Mouse (Mus musculus) kidney, postnatal 25 days (tissue): ENCODE results near the gene Ppp3ca.
"Not testable (repeated sequence)": the region's sequence is repeated elsewhere in the genome, so short reads cannot be mapped to it uniquely, and the experiment has no call there.

Experiments
- DNase-seq, 2 experiments: peaks; one replicate each; pipeline ENCODE4 v3.0.0; 2021; ENCODE audit warnings: mixed read lengths in 2 of 2

Gene Ppp3ca

DNA sequence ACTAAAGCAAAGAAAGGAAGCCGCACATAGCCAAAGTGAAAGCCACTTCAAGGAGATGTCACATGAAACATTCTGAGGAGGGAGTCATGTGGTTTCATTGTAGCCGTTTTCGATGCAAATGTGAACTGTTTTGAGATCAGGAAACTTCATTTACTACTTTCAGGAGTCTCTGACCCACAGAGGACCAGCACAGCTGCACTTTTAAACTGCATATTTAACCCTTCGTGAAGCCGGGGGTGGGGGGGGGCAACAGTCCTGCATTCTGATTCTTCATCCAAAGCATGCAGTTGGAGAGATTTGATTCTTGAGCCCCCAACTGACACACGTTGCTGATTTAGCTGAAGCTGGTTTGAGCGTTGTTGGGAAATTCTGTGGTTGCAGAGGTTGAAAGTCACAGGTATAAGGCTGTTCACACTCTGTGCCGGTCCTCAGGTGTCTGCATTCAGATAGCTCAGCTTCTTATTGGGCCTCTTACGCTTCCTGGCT, 18.2 kb downstream of the Ppp3ca start:
- no peak for DNase-seq

- DNase-seq: no peak
Observed at GRCm38 (mm10) chr3:136689793-136690543, 20.0 kb downstream of the Ppp3ca start.

GRCm38 (mm10) chr3:136691984-136692383, 22.1 kb downstream of the Ppp3ca start:
- DNase-seq: no peak

DNA sequence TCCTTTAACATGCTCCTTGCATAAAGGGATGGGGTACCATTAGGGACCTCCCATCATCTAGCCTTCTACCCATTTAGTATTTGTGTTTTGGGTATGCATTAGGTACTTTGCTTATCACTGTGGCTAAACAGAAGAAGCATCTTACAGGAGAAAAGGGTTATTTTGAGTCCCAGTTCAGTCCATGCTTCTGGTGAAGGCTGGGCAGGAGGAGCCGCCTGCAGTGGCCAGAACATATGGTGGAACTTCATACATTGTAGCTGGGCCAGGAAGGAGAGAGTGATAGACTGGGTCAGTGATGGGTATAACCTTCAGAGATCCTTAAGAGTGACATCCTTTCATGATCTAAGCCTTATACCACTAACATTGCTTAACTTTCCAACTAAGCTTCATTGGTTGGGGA, 23.6 kb downstream of the Ppp3ca start:
- DNase-seq: no peak

- no peak for DNase-seq
Observed at GRCm38 (mm10) chr3:136697626-136698191, 27.8 kb downstream of the Ppp3ca start.

DNA sequence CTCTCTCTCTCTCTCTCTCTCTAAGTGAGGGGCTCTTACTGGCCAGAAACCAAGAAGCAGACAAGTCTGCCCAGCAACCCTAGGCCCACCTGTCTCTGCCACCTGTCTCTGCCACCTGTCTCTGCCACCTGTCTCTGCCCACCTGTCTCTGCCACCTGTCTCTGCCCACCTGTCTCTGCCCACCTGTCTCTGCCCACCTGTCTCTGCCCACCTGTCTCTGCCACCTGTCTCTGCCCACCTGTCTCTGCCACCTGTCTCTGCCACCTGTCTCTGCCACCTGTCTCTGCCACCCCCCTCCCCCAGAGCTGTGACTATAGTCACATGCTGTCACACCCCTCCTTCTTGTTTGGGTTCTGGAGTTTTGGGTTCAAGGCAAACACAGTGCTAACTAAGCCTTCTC, 29.8 kb downstream of the Ppp3ca start:
- DNase-seq: not testable (repeated sequence)

DNA sequence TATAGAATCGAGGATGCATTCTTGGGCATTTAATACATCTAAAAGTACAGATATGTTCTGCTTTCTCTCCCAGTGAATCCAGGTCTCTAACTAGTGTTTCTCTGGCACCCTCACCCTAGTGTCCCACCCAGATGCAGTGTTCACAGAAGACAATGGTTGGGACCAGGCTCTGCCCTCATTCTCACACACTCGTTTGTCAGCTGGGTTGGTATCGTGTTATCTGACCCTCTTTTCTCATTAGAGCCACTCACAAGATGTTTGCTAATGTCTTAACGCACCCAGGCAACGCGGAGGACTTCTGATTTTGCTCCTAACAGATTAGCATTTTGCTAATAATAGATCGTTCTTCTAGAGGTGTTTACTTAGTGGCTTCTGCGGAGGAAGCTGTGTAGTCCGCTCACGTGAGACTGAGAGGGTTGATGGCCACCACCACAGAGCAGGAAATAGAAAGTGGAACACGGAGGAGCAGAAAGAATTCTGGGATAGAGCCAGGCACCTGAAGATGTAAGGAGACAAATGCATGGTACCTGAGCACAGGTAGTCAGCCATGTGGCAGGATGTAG, 30.6 kb downstream of the Ppp3ca start:
- DNase-seq: no peak

DNA sequence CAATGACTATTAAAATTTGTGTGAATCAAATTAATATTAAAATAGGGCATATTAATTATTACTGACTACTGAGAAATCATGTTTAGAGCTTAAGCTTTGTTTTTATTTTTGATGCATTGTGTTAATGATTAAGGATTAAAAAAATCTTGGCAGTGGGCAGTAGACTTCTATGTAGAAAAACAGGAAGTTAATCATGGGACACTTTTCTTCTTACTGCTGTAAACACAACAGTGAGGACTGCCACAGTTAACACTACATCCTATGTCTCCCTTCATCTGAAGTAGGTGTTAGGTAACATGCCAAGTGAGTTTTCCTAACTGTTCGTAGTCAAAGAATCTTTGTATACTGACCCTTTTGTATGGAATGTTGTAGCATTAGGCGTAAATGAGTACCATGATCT, 32.9 kb downstream of the Ppp3ca start:
- no peak for DNase-seq

DNA sequence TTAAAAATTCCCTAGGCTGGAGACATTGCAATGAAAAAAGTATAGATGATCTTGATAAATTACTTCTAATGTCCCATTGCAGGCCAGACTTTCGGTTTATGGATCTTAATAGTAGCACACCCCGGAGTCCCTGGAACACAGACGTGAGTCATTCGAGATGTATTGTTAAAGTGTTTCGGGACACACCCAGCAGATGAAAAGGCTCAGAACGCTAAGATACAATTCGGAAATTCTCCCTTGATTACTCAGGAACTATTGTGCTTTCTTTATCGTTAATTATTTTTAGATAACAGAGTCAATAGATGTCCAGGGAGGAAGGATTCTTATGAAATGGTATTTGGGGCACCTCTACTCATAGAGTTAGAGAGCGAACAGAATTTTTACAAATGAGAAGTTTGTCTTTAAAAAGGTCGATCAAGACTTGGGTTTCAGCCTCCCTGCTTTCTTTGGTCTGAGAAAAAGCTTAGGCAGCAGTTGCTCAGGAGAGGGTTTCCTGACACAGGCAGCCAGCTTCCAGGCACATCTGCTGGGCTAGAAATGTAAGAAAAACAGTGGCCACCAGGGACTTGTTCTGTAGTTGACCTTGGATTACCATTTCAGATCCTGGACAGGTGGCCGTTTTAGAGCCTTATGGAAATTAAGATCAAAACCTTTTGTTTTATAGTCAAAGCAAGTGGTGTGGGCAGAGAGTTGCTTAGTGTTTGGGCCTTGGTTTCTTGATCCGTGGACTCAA, 34.8 kb downstream of the Ppp3ca start:
- no peak for DNase-seq

DNA sequence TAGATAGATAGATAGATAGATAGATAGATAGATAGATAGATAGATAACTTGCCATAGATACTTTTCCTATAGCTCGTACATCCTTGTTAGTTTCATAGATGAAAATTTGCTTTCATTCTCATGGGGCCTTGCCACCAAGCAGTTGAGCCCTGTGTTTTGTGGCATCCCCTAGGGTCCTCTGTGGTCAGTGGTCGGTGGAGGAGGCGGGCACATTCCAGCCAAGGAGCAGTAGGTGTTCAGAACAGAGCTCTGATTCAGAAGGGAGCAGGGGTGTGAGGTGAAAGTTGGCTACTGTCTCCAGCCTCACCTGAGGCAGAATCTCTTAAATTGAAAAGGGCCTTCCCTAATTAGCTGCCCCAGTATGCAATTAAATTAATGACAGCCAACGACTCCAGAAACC, 36.1 kb downstream of the Ppp3ca start:
- DNase-seq: no peak

GRCm38 (mm10) chr3:136706771-136707170, 36.8 kb downstream of the Ppp3ca start:
- no peak for DNase-seq

DNA sequence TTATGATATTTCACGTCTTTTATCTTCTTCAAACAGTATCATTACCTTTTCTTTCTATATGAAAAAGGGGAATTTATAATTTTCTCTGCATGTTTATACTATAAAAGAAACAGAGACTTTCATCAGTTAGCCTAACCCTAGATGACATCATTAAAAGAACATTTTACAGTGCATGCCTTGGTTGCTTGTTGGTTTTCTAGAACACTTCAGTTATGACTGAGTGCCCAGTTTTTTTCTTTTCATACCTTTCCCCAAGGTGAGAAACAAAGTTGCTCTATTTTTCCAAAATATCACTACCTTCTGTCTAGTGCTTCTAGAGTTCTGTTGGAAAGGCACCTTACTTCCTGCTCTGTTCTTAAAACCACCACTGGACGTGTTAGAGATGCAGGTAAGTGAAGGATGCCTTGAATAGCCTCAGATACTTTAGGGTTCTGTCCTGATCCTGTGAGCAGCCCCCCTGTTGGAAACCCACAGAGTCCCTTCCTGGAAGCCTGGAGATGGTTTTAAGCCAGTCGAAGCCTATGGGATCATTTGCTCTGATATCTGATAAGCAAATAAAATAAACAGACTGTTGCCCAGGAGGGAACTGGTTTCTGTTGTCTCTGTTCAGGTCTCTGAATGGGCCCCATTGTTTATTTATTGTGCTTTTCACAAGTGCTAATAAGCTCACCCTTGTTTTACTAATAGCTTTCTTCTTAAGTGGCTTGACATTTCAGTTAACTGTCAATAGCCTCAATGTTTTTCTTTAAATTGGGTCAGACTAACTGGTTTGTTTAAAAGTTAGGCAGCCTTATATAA, 37.5 kb downstream of the Ppp3ca start:
- no peak for DNase-seq

- DNase-seq: no peak
Observed at GRCm38 (mm10) chr3:136708230-136708629, 38.3 kb downstream of the Ppp3ca start.

DNA sequence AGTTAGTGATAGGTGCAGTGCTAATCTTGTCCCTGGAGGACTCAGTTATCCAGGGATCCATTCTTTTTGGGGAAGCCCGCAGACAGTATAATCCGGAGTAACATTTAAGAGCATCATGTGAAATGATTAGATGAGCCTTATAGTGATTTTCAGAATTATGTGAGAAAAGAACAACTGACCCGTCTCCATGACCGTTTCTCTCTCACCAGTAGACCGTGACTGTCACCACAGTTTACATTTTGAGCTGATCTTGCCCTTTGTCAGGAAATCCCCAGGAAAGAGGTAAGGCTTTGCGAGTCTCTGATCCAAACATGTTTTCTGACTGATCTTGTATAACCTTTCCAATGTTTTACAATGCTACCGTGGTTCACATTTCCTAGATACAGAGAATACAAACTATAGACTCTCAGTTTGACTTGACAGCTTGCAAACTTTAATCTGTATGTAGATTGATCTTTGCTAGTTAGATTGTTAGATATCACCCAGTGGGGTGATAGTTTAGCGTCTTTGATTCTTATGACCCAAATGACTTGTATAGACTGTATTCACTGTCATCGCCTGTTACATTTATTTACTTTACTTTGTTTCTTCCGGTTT, 40.5 kb downstream of the Ppp3ca start:
- no peak for DNase-seq

GRCm38 (mm10) chr3:136714307-136715039, 44.5 kb downstream of the Ppp3ca start:
- no peak for DNase-seq

GRCm38 (mm10) chr3:136716247-136716646, 46.3 kb downstream of the Ppp3ca start:
- DNase-seq: no peak

DNA sequence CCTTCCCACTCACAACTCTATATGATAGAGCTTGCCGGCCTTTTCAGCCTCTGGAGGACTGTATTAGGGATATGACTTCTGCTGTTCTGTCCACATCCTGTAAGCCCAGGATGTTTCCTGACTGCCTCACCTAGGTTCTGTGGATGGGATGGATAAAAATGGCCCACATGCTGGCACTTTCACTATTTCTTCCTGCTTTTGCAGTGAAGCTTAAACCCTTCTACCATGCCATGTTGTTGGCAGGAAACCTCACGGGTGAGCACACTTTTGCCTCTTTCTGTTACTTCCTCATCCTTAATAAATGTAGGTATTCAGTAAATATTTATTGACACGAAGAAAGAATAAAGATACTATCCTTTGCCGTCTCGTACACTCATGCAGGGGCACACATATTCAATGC, 48.5 kb downstream of the Ppp3ca start:
- DNase-seq: no peak

- DNase-seq: no peak
Observed at GRCm38 (mm10) chr3:136721241-136721640, 51.3 kb downstream of the Ppp3ca start.

GRCm38 (mm10) chr3:136721804-136722427, 52.0 kb downstream of the Ppp3ca start:
- no peak for DNase-seq

- no peak for DNase-seq
Observed at GRCm38 (mm10) chr3:136722493-136722892, 52.6 kb downstream of the Ppp3ca start.
